Mouse (Mus musculus): ENCODE results near the gene Trmt2a. TPM values are rescaled to one million over a fixed set of nuclear protein-coding genes. Genes with fewer than 3 reads are reported as not detected.

Gene Trmt2a
- total RNA-seq, 1 experiment = 102 TPM

DNA sequence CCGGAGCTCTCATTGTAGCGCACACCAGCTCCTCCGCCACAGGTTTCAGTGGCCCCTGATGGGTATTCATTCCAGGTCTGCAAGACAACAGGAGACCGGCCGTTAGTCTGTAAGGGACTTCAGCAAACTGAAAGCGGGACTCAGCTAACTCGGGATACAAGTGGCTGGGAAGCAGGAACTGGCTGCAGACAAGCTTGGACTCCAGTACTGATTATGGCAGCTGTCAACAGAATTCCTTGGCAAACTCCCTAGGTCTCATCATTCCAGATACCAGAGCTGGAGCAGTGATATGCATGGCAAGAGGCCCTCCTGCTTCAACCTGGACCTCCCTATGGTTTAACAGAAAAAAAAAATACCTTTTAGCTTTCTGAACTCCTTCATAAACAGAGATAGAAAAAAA is 33.6 kb upstream of the Trmt2a start:
- Histone ChIP-seq H3K4me3 (ENCODE audit: insufficient read depth in 1 of 2, low read depth in 1 of 2, low read length in 2 of 2, poor library complexity in 1 of 2, severe bottlenecking in 1 of 2) (no peak overlapping the region), H3K4me1 (ENCODE audit: control insufficient read depth in 2 of 2, insufficient read depth in 2 of 2, low read length in 2 of 2, poor library complexity in 1 of 2) (no peaks in the 10 kb centered on the region), H3K9ac (ENCODE audit: insufficient read depth, low read depth, low read length, poor library complexity, severe bottlenecking) (no peak overlapping the region), H3K36me3 (ENCODE audit: control insufficient read depth, insufficient read depth, low read length, poor library complexity, severe bottlenecking) (no peaks in the 10 kb centered on the region), H3K9me3 (ENCODE audit: control insufficient read depth, insufficient read depth, low read depth, low read length) (no peaks in the 10 kb centered on the region), H3K27ac (ENCODE audit: insufficient read depth, low read depth, low read length, poor library complexity, severe bottlenecking) (no peak overlapping the region)
- TF ChIP-seq ZNF384 (IDR thresholded peaks at IDR 0.05; ENCODE audit: low read depth, low read length) = no peak
- no peak for TF ChIP-seq CHD2 (IDR thresholded peaks at IDR 0.05; ENCODE audit: low read depth, low read length)
- TF ChIP-seq HCFC1 (IDR thresholded peaks at IDR 0.05; ENCODE audit: borderline replicate concordance, insufficient read depth, low read length) = no peak
- no peak for TF ChIP-seq MAFK (IDR thresholded peaks at IDR 0.05; ENCODE audit: insufficient read depth, low read depth, low read length)
- in situ Hi-C loops (cut with MboI; ENCODE audit: low sequenced_read_pairs in 2 of 2, unreplicated experiment in 2 of 2) = loop anchor here (5.0 to 10.0 kb wide), 2 partner anchors 110 to 113 kb away; no protein-coding TSS in a partner anchor
- DNase-seq (ENCODE audit: low read depth, low spot score) = no peak

DNA sequence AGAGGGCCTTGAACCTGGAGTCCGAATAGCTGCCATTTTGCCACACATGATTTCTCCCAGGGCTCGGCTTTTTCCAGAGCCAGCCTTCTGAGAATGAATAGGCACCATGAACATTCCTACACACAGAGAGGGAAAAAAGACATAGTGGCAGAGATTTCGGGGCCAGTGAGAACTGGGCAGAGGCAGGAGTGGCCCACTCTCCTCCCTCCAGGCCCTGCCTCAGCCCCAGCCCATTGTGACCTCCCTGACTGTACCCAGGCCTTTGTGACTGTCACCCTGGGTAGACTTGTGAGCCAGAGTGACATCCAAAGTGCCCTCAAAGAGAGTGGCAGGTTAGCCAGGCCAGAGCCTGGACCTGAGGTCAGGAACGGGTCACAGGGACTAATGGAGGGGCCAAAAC is 30.9 kb upstream of the Trmt2a start, which contains the start of gene Ccdc188:
Ccdc188 (plus strand) TSS at position 301 of the 400 bp plus-strand sequence.
- H3K4me3 ChIP-seq (ENCODE audit: insufficient read depth in 1 of 2, low read depth in 1 of 2, low read length in 2 of 2, poor library complexity in 1 of 2, severe bottlenecking in 1 of 2) = no peak within 1 kb of the TSS
- no peak within 1 kb of the TSS for H3K9ac ChIP-seq (ENCODE audit: insufficient read depth, low read depth, low read length, poor library complexity, severe bottlenecking)
- H3K9me3 ChIP-seq (ENCODE audit: control insufficient read depth, insufficient read depth, low read depth, low read length) = no peaks in the 10 kb centered on the region
- H3K36me3 ChIP-seq (ENCODE audit: control insufficient read depth, insufficient read depth, low read length, poor library complexity, severe bottlenecking) = 0 out of 2 replicates have a peak, but pooled peaks cover under 1% of the 10 kb centered on the region
- no peaks in the 10 kb centered on the region for H3K4me1 ChIP-seq (ENCODE audit: control insufficient read depth in 2 of 2, insufficient read depth in 2 of 2, low read length in 2 of 2, poor library complexity in 1 of 2)
- TF ChIP-seq ZC3H11A (IDR thresholded peaks at IDR 0.05; ENCODE audit: borderline replicate concordance, low read depth, low read length) (no peak), HCFC1 (IDR thresholded peaks at IDR 0.05; ENCODE audit: borderline replicate concordance, insufficient read depth, low read length) (no peak), CHD2 (IDR thresholded peaks at IDR 0.05; ENCODE audit: low read depth, low read length) (no peak)
- H3K27ac ChIP-seq (ENCODE audit: insufficient read depth, low read depth, low read length, poor library complexity, severe bottlenecking) = no peak within 1 kb of the TSS
- in situ Hi-C loops (cut with MboI; ENCODE audit: low sequenced_read_pairs in 2 of 2, unreplicated experiment in 2 of 2) = loop anchor here in 1 of 2 experiments (10.0 kb wide), 1 partner anchor 113 kb away; no protein-coding TSS in a partner anchor
- no peak for DNase-seq (ENCODE audit: low read depth, low spot score)

DNA sequence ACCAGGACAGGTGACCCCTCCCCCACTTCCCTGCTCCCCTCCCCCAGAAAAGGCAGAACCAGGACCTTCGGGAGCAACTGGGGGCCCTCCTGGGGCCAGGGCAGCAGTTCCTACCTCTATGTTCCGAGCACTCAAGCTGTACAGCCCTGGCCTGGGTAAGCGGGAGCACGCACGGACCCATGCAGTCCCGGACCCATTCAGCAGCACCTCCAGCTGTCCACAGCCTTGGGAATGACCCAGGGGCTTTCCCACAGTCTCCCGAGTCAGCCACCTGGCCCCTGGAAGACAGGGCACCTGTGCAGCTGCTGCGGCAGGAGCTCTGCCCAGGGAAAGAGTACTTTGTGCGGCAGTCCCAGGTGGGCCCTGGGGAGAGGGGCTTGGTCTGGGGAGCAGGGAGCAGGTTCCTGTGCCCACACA is 29.9 kb upstream of the Trmt2a start:
- no peak for DNase-seq (ENCODE audit: low read depth, low spot score)
- Histone ChIP-seq H3K4me3 (ENCODE audit: insufficient read depth in 1 of 2, low read depth in 1 of 2, low read length in 2 of 2, poor library complexity in 1 of 2, severe bottlenecking in 1 of 2) (no peak overlapping the region), H3K9me3 (ENCODE audit: control insufficient read depth, insufficient read depth, low read depth, low read length) (no peaks in the 10 kb centered on the region), H3K36me3 (ENCODE audit: control insufficient read depth, insufficient read depth, low read length, poor library complexity, severe bottlenecking) (0 out of 2 replicates have a peak, but pooled peaks cover 4% of the 10 kb centered on the region), H3K27ac (ENCODE audit: insufficient read depth, low read depth, low read length, poor library complexity, severe bottlenecking) (no peak overlapping the region), H3K4me1 (ENCODE audit: control insufficient read depth in 2 of 2, insufficient read depth in 2 of 2, low read length in 2 of 2, poor library complexity in 1 of 2) (no peaks in the 10 kb centered on the region), H3K9ac (ENCODE audit: insufficient read depth, low read depth, low read length, poor library complexity, severe bottlenecking) (no peak overlapping the region)
- TF ChIP-seq ZNF384 (IDR thresholded peaks at IDR 0.05; ENCODE audit: low read depth, low read length) (no peak), HCFC1 (IDR thresholded peaks at IDR 0.05; ENCODE audit: borderline replicate concordance, insufficient read depth, low read length) (no peak), CHD2 (IDR thresholded peaks at IDR 0.05; ENCODE audit: low read depth, low read length) (no peak), ZC3H11A (IDR thresholded peaks at IDR 0.05; ENCODE audit: borderline replicate concordance, low read depth, low read length) (no peak), MAFK (IDR thresholded peaks at IDR 0.05; ENCODE audit: insufficient read depth, low read depth, low read length) (no peak)
- in situ Hi-C loops (cut with MboI; ENCODE audit: low sequenced_read_pairs in 2 of 2, unreplicated experiment in 2 of 2) = loop anchor here in 1 of 2 experiments (10.0 kb wide), 1 partner anchor 114 kb away; no protein-coding TSS in a partner anchor

DNA sequence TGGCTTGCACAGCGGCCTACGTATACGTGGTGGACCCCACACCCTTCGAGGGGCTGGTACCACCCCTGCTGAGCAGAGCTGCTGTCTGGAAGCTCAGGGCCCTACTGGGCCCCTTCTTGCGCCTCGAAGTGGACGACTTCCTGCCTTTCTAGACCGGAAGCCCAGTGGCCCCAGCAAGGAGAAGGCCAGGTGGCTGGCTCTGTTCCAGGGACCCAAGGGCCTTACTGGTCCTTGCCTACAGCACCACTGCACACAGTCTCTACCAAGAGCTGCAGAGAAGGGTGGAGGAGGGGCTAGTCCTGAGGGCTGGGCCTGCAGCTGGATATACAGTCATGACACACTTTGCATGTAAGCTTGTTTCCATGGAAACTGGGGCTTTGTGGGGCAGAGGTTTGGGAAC is 28.5 kb upstream of the Trmt2a start:
- Histone ChIP-seq H3K36me3 (ENCODE audit: control insufficient read depth, insufficient read depth, low read length, poor library complexity, severe bottlenecking) (peaks cover 13% of the 10 kb centered on the region), H3K4me1 (ENCODE audit: control insufficient read depth in 2 of 2, insufficient read depth in 2 of 2, low read length in 2 of 2, poor library complexity in 1 of 2) (no peaks in the 10 kb centered on the region), H3K9me3 (ENCODE audit: control insufficient read depth, insufficient read depth, low read depth, low read length) (no peaks in the 10 kb centered on the region), H3K9ac (ENCODE audit: insufficient read depth, low read depth, low read length, poor library complexity, severe bottlenecking) (no peak overlapping the region), H3K4me3 (ENCODE audit: insufficient read depth in 1 of 2, low read depth in 1 of 2, low read length in 2 of 2, poor library complexity in 1 of 2, severe bottlenecking in 1 of 2) (no peak overlapping the region), H3K27ac (ENCODE audit: insufficient read depth, low read depth, low read length, poor library complexity, severe bottlenecking) (no peak overlapping the region)
- in situ Hi-C loops (cut with MboI; ENCODE audit: low sequenced_read_pairs in 2 of 2, unreplicated experiment in 2 of 2) = no loop called here
- TF ChIP-seq ZC3H11A (IDR thresholded peaks at IDR 0.05; ENCODE audit: borderline replicate concordance, low read depth, low read length) = no peak
- DNase-seq (ENCODE audit: low read depth, low spot score) = no peak

DNA sequence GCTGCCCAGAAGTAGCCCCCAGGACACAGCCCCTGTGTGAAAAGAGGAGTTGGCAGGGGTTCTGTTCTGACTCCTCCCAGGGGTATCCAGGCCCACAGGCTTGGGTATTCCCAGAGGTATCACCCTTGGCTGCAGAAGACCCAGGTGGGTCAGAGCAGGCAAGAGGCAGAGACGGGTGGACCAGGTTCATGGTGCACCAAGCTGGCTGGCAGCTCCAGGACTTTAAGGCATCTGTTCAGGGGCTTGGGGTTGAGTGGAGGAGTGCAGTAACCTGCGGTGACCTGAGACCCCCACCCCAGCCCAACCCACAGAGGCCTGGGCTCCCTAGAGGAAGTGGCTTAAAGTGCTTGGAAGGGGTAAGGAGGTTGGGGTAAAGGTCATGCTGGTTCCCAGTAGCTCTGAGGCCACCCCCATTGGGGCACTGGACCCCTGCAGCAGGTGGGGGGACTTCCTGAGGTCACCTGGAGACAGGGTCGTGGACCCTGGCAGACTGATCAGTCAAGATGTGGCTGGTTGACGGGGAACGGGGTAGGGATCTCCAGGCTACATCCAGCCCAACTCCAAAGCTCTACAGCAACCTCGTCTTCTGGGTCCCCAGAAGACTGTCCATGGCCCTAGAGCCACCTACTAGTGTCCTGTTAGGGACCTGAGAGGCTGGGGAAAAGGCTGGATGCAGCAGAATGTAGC is 27.5 kb upstream of the Trmt2a start:
- Histone ChIP-seq H3K27ac (ENCODE audit: insufficient read depth, low read depth, low read length, poor library complexity, severe bottlenecking) (no peak overlapping the region), H3K9me3 (ENCODE audit: control insufficient read depth, insufficient read depth, low read depth, low read length) (no peaks in the 10 kb centered on the region), H3K9ac (ENCODE audit: insufficient read depth, low read depth, low read length, poor library complexity, severe bottlenecking) (no peak overlapping the region), H3K4me3 (ENCODE audit: insufficient read depth in 1 of 2, low read depth in 1 of 2, low read length in 2 of 2, poor library complexity in 1 of 2, severe bottlenecking in 1 of 2) (no peak overlapping the region), H3K4me1 (ENCODE audit: control insufficient read depth in 2 of 2, insufficient read depth in 2 of 2, low read length in 2 of 2, poor library complexity in 1 of 2) (no peaks in the 10 kb centered on the region), H3K36me3 (ENCODE audit: control insufficient read depth, insufficient read depth, low read length, poor library complexity, severe bottlenecking) (peaks cover 14% of the 10 kb centered on the region)
- no peak for DNase-seq (ENCODE audit: low read depth, low spot score)
- TF ChIP-seq MAFK (IDR thresholded peaks at IDR 0.05; ENCODE audit: insufficient read depth, low read depth, low read length) = no peak
- TF ChIP-seq HCFC1 (IDR thresholded peaks at IDR 0.05; ENCODE audit: borderline replicate concordance, insufficient read depth, low read length) = no peak
- TF ChIP-seq CHD2 (IDR thresholded peaks at IDR 0.05; ENCODE audit: low read depth, low read length) = no peak
- TF ChIP-seq ZC3H11A (IDR thresholded peaks at IDR 0.05; ENCODE audit: borderline replicate concordance, low read depth, low read length) = no peak
- no peak for TF ChIP-seq ZNF384 (IDR thresholded peaks at IDR 0.05; ENCODE audit: low read depth, low read length)
- in situ Hi-C loops (cut with MboI; ENCODE audit: low sequenced_read_pairs in 2 of 2, unreplicated experiment in 2 of 2) = no loop called here

Data from ES-E14 (cell line).